In genomic region chr5:103629854-103630580, GRCm38 (mm10) we compare ENCODE assay signal across 15 mouse cellular contexts. TPM values are rescaled to one million over a fixed set of nuclear protein-coding genes. Genes with fewer than 3 reads are reported as not detected.
A peak's percentile ranks its signal among the peaks of the same experiment; 100 is the strongest.
DNase-seq lines count a peak whose midpoint lies in the region; ATAC-seq and TF ChIP-seq lines count a peak whose summit lies in the region.
"Had no signal": no experiment of that assay in that cellular context is flagged by ENCODE, and none has a peak within 500 bp of the region (broad histone marks: within the 10 kb centered on the region; RNA-seq: fewer than 3 reads in every experiment).

No protein-coding gene starts in this region.

- no peak overlapping the region for H3K9ac ChIP-seq in lung, embryonic 14.5 days
- H3K9ac ChIP-seq in heart, embryonic 15.5 days, result no peak overlapping the region
- H3K9ac ChIP-seq in stomach, embryonic 14.5 days (replicated peaks; ENCODE audit: low read depth, low read length), result no peak overlapping the region
- H3K9ac ChIP-seq: hindbrain, embryonic 15.5 days; liver, embryonic 13.5 days had no signal

- no peak overlapping the region for H3K4me3 ChIP-seq in lung, embryonic 14.5 days (ENCODE audit: low read depth, low read length)
- H3K4me3 ChIP-seq in heart, embryonic 15.5 days, result no peak overlapping the region
- no peak overlapping the region for H3K4me3 ChIP-seq in stomach, embryonic 14.5 days (ENCODE audit: low read depth, low read length)
- H3K4me3 ChIP-seq: hindbrain, embryonic 15.5 days; liver, embryonic 13.5 days; midbrain, embryonic 10.5 days had no signal

- H3K4me2 ChIP-seq in lung, embryonic 14.5 days, result no peak overlapping the region
- H3K4me2 ChIP-seq in heart, embryonic 15.5 days, result peak overlapping the region; percentile 43
- H3K4me2 ChIP-seq in stomach, embryonic 14.5 days (replicated peaks; ENCODE audit: low read depth, low read length), result no peak overlapping the region
- H3K4me2 ChIP-seq: hindbrain, embryonic 15.5 days; liver, embryonic 13.5 days had no signal

- H3K4me1 ChIP-seq in lung, embryonic 14.5 days (ENCODE audit: insufficient read depth), result no peaks in the 10 kb centered on the region
- H3K4me1 ChIP-seq in heart, embryonic 15.5 days (replicated peaks), result peaks cover 26% of the 10 kb centered on the region
- peaks cover 7% of the 10 kb centered on the region for H3K4me1 ChIP-seq in stomach, embryonic 14.5 days (ENCODE audit: control insufficient read depth, insufficient read depth, low read length)
- H3K4me1 ChIP-seq: liver, embryonic 13.5 days; midbrain, embryonic 10.5 days had no signal

- peak overlapping the region; percentile 52; the same call in 1 of the 2 replicates for H3K27ac ChIP-seq in lung, embryonic 14.5 days (ENCODE audit: low read depth)
- H3K27ac ChIP-seq in heart, embryonic 15.5 days, result peak overlapping the region; percentile 89
- peak overlapping the region; percentile 23; the same call in 1 of the 2 replicates for H3K27ac ChIP-seq in stomach, embryonic 14.5 days (ENCODE audit: low read length)
- H3K27ac ChIP-seq: hindbrain, embryonic 15.5 days; liver, embryonic 13.5 days; midbrain, embryonic 10.5 days had no signal

- ATAC-seq in lung, embryonic 14.5 days (ENCODE audit: insufficient read depth), result peak; percentile 69; the same call in 1 of the 2 replicates
- no peak for ATAC-seq in heart, embryonic 15.5 days (replicated peaks; ENCODE audit: insufficient number of reproducible peaks, insufficient read depth, low FRiP score, low read depth)
- no peak for ATAC-seq in stomach, embryonic 14.5 days (ENCODE audit: insufficient number of reproducible peaks, insufficient read depth, low FRiP score, low read depth)

- TF ChIP-seq CTCF in lung, embryonic 14.5 days (IDR thresholded peaks at IDR 0.05; ENCODE audit: low read depth), result no peak

- H3K9me3 ChIP-seq in lung, embryonic 14.5 days (ENCODE audit: low read depth, low read length), result no peaks in the 10 kb centered on the region
- H3K9me3 ChIP-seq in heart, embryonic 15.5 days (replicated peaks), result no peaks in the 10 kb centered on the region
- no peaks in the 10 kb centered on the region for H3K9me3 ChIP-seq in stomach, embryonic 14.5 days (ENCODE audit: control insufficient read depth, low read depth, low read length)
- H3K9me3 ChIP-seq: hindbrain, embryonic 15.5 days; liver, embryonic 13.5 days; midbrain, embryonic 10.5 days had no signal

- WGBS in lung, embryonic 14.5 days, result 54% methylated on average over 9 of the region's 9 CpGs
- WGBS in heart, embryonic 15.5 days, result 55% methylated on average over 9 of the region's 9 CpGs
- 65% methylated on average over 9 of the region's 9 CpGs for WGBS in stomach, embryonic 14.5 days

- H3K27me3 ChIP-seq in lung, embryonic 14.5 days (ENCODE audit: insufficient read depth, low read length), result no peaks in the 10 kb centered on the region
- H3K27me3 ChIP-seq in heart, embryonic 15.5 days, result no peaks in the 10 kb centered on the region
- H3K27me3 ChIP-seq in stomach, embryonic 14.5 days (ENCODE audit: control insufficient read depth, insufficient read depth, low read length), result no peaks in the 10 kb centered on the region
- H3K27me3 ChIP-seq: hindbrain, embryonic 15.5 days; liver, embryonic 13.5 days had no signal

- H3K36me3 ChIP-seq in lung, embryonic 14.5 days (ENCODE audit: insufficient read depth), result no peaks in the 10 kb centered on the region
- H3K36me3 ChIP-seq in heart, embryonic 15.5 days, result no peaks in the 10 kb centered on the region
- H3K36me3 ChIP-seq in stomach, embryonic 14.5 days (ENCODE audit: control insufficient read depth, insufficient read depth, low read length), result no peaks in the 10 kb centered on the region
- H3K36me3 ChIP-seq: hindbrain, embryonic 15.5 days; liver, embryonic 13.5 days; midbrain, embryonic 10.5 days had no signal

- peak; percentile 30 to 68 for DNase-seq in heart, adult 18-20 months
- no peak for DNase-seq in heart, postnatal 4 days
- DNase-seq in lung, embryonic 14.5 days, result no peak
- DNase-seq in lung, adult 18-20 months, result no peak
- DNase-seq in thymus, postnatal 25 days, result no peak
- DNase-seq in ovary, postnatal 14 days (ENCODE audit: low spot score), result no peak
- DNase-seq: cerebellum, adult 8-10 months; liver, embryonic 13.5 days had no signal

RNA-seq across cellular contexts. Expression of gene Slc10a6, which starts 0.8 kb away (rescaled TPM):
- 10 to 100 TPM in 1 of 2 experiments, 1 to 10 TPM in 1; 8.2 to 10.1 TPM for total RNA-seq in heart, adult 18-20 months (2021)
- total RNA-seq in heart, postnatal 4 days (2021), result 1 to 10 TPM; 1.4 to 1.6 TPM
- polyA plus RNA-seq in lung, embryonic 14.5 days (2014; fragmentation: Nextera tagmentation; extraction: Ambion mirVana), result 0.71 and 1.2 TPM in 2 replicates
- polyA plus RNA-seq in heart, embryonic 15.5 days (2015; fragmentation: Nextera tagmentation; extraction: Ambion mirVana), result 1.5 and 1.7 TPM in 2 replicates
- 0.49 and 0.84 TPM in 2 replicates for polyA plus RNA-seq in stomach, embryonic 14.5 days (2014; fragmentation: Nextera tagmentation; extraction: Ambion mirVana)
- polyA plus RNA-seq: liver, embryonic 13.5 days; midbrain, embryonic 10.5 days had no signal

RNA-seq across cellular contexts. Expression of gene 1700016H13Rik, which starts 25.8 kb away (rescaled TPM):
- not detected for total RNA-seq in heart, adult 18-20 months (2021)
- under 1 TPM in 1 of 2 experiments, not detected in 1; 0.33 TPM for total RNA-seq in heart, postnatal 4 days (2021)
- polyA plus RNA-seq in lung, embryonic 14.5 days (2014; fragmentation: Nextera tagmentation; extraction: Ambion mirVana), result 0.45 and 0.53 TPM in 2 replicates
- polyA plus RNA-seq in heart, embryonic 15.5 days (2015; fragmentation: Nextera tagmentation; extraction: Ambion mirVana), result 0.24 and 0.34 TPM in 2 replicates
- polyA plus RNA-seq in stomach, embryonic 14.5 days (2014; fragmentation: Nextera tagmentation; extraction: Ambion mirVana), result 0.26 TPM in 1 of 2 replicates, not detected in the other
- total RNA-seq: adrenal gland, adult 18-20 months; layer of hippocampus, postnatal 10 days; left cerebral cortex, postnatal 14 days had no signal

Comparison
In these comparisons a context has a peak if more than half of its experiments do, and no peak if none do; other contexts are left out.
1. DNase-seq: peak in heart, adult 18-20 months (2 of 2); none in heart, postnatal 4 days (single experiment), lung, embryonic 14.5 days (single experiment), lung, adult 18-20 months (0 of 2), thymus, postnatal 25 days (single experiment) and ovary, postnatal 14 days (single experiment).
2. H3K27ac ChIP-seq: peak in every context shown above with its lines; median percentile 89 in heart, embryonic 15.5 days; 52 in lung, embryonic 14.5 days; 23 in stomach, embryonic 14.5 days.